Mouse (Mus musculus) liver, embryonic 11.5 days (tissue): ENCODE results near the gene Dscaml1. TPM values are rescaled to one million over a fixed set of nuclear protein-coding genes. Genes with fewer than 3 reads are reported as not detected.
A peak's percentile ranks its signal among the peaks of the same experiment; 100 is the strongest.
"Not testable (repeated sequence)": the region's sequence is repeated elsewhere in the genome, so short reads cannot be mapped to it uniquely, and the experiment has no call there.

Source experiments
- ATAC-seq: fragments of 200-750 bp; cut with Nextera tagmentation; replicated peaks from 2 replicates; pipeline ENCODE4 v1.8.0; 2017; ENCODE audit warnings: moderate number of reproducible peaks, mild to moderate bottlenecking, moderate TSS enrichment, moderate library complexity; ENCODE audit not compliant: low FRiP score
- DNase-seq: peaks from one replicate; pipeline ENCODE4 v3.0.0-alpha.2; 2017; ENCODE audit warnings: low spot score
- H3K27ac ChIP-seq: fragments of 300-500 bp; sonication (generic); 2 replicates; pipeline ENCODE4 v1.5.1; 2014; ENCODE audit warnings: mild to moderate bottlenecking, low read depth, low read length, control low read depth
- H3K27me3 ChIP-seq: fragments of 300-500 bp; sonication (generic); replicated peaks from 2 replicates; pipeline ENCODE4 v1.6.1; 2014; ENCODE audit warnings: low read length, mixed read lengths; ENCODE audit not compliant: control insufficient read depth, insufficient read depth
- H3K36me3 ChIP-seq: fragments of 300-500 bp; sonication (generic); 2 replicates; pipeline ENCODE4 v1.6.1; 2014; ENCODE audit warnings: mild to moderate bottlenecking, low read length, moderate library complexity, mixed read lengths; ENCODE audit not compliant: control insufficient read depth, insufficient read depth
- H3K4me1 ChIP-seq: fragments of 300-500 bp; sonication (generic); replicated peaks from 2 replicates; pipeline ENCODE4 v1.6.1; 2014; ENCODE audit warnings: low read length, mixed read lengths; ENCODE audit not compliant: control insufficient read depth, insufficient read depth
- H3K4me2 ChIP-seq: fragments of 300-500 bp; sonication (generic); 2 replicates; pipeline ENCODE4 v1.6.1; 2014; ENCODE audit warnings: mild to moderate bottlenecking, control low read depth, moderate library complexity
- H3K4me3 ChIP-seq: fragments of 300-500 bp; sonication (generic); 2 replicates; pipeline ENCODE4 v1.5.1; 2014; ENCODE audit warnings: low read depth, low read length, control low read depth
- H3K9ac ChIP-seq: fragments of 300-500 bp; sonication (generic); 2 replicates; pipeline ENCODE4 v1.6.1; 2014; ENCODE audit warnings: low read depth, low read length, control low read depth
- H3K9me3 ChIP-seq: fragments of 300-500 bp; sonication (generic); 2 replicates; pipeline ENCODE4 v1.6.1; 2016; ENCODE audit warnings: low read length, inconsistent platforms, mixed read lengths; ENCODE audit not compliant: control insufficient read depth
- WGBS: fragments of 180-500 bp; shearing (Covaris S2); extraction: QIAGEN DNeasy Blood & Tissue Kit; methylation state at CpG from one replicate; pipeline ENCODE4 v1.1.7; 2014; 5-methylcytosine and 5-hydroxymethylcytosine counted together
- polyA plus RNA-seq: library from polyadenylated mRNA; unstranded; fragments of >200 nt; fragmentation: Nextera tagmentation; extraction: Ambion mirVana; gene quantifications from 2 replicates; pipeline ENCODE4 v1.2.1, GENCODE M21; 2014

The Dscaml1 gene
- polyA plus RNA-seq, 1 experiment from 2014 or later = 0.27 TPM

GRCm38 (mm10) chr9:45768421-45768820 lies 342.0 kb downstream of the Dscaml1 start:
- ATAC-seq = no peak

DNA sequence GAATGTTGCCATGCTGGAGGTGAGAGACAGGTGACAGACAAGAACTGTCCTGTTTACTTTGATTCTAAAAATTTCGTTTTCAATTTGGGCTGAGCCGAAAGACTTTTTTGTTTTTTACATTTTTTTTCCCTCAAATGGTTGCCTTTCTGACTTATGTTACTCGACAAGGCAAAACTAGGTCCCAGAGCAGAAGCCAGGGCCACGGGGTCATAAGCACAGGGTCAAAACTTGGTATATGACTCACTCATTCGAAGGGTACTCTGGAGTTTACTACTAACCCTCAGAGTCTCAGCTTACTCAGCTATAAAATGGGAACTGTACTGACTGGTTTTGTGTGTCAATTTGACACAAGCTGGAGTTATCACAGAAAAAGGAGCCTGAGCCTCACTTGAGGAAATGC lies 343.2 kb downstream of the Dscaml1 start:
- no peak overlapping the region for H3K4me2 ChIP-seq
- no peaks in the 10 kb centered on the region for H3K27me3 ChIP-seq
- ATAC-seq (no peak), DNase-seq (no peak)
- 80% methylated on average over 5 of the region's 5 CpGs for WGBS
- no peaks in the 10 kb centered on the region for H3K4me1 ChIP-seq
- H3K4me3 ChIP-seq = no peak overlapping the region
- no peak overlapping the region for H3K9ac ChIP-seq
- H3K27ac ChIP-seq = no peak overlapping the region
- H3K36me3 ChIP-seq = peaks cover 5% of the 10 kb centered on the region
- no peaks in the 10 kb centered on the region for H3K9me3 ChIP-seq

More at GRCm38 (mm10) chr9:45768421-45768820, 342.0 kb downstream of the Dscaml1 start:
- H3K36me3 ChIP-seq = no peaks in the 10 kb centered on the region
- H3K4me1 ChIP-seq = no peaks in the 10 kb centered on the region
- no peak for DNase-seq
- no peak overlapping the region for H3K4me2 ChIP-seq
- no peak overlapping the region for H3K4me3 ChIP-seq
- H3K27me3 ChIP-seq = no peaks in the 10 kb centered on the region
- no peaks in the 10 kb centered on the region for H3K9me3 ChIP-seq
- H3K27ac ChIP-seq = no peak overlapping the region
- no peak overlapping the region for H3K9ac ChIP-seq
- 72% methylated on average over 18 of the region's 18 CpGs for WGBS

DNA sequence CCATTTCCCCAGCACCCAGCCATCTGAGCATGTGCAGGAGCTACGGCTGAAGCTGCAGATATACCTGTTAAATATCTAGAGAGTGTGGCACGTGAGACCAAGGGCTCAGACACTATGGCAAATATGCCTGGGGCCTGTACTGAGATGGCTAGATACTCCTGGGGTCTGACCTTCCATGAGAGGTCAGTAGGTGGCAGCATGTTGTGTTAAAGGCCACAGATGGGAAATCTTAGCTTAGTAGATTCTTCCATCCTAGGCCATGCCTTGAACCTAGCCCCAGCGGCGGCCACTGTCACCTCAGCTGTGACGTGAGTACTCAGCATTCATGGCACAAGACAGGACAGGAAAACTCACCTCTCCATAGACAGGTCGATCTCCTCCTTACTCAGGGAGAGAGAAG lies 347.7 kb downstream of the Dscaml1 start:
- Histone ChIP-seq H3K9ac (no peak overlapping the region), H3K4me1 (no peaks in the 10 kb centered on the region), H3K27me3 (no peaks in the 10 kb centered on the region), H3K4me3 (no peak overlapping the region), H3K36me3 (peaks cover 10% of the 10 kb centered on the region), H3K4me2 (no peak overlapping the region), H3K9me3 (no peaks in the 10 kb centered on the region), H3K27ac (no peak overlapping the region)
- no peak; the same call in 1 of the 2 replicates for ATAC-seq
- no peak for DNase-seq
- 80% methylated on average over 6 of the region's 6 CpGs for WGBS

DNA sequence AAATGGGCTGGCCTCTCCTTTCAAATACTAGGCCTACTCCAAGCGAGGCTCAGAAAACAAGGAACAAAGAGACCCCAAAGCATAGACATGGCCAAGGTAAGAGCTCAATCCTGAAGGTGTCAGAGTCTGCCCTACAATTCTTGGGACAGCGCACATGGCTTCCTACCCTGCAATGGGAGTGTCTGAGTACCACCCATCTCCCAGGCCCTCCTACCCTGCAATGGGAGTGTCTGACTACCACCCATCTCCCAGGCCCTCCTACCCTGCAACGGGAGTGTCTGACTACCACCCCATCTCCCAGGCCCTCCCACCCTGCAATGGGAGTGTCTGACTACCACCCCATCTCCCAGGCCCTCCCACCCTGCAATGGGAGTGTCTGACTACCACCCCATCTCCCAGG lies 349.7 kb downstream of the Dscaml1 start:
- not testable (repeated sequence) for H3K4me1 ChIP-seq, H3K27me3 ChIP-seq, H3K9me3 ChIP-seq, DNase-seq, ATAC-seq, H3K9ac ChIP-seq, H3K4me3 ChIP-seq, H3K27ac ChIP-seq, H3K4me2 ChIP-seq
- 76% methylated on average over 3 of the region's 3 CpGs for WGBS
- peaks cover 10% of the 10 kb centered on the region for H3K36me3 ChIP-seq

GRCm38 (mm10) chr9:45779201-45779600 lies 352.8 kb downstream of the Dscaml1 start:
- DNase-seq = no peak
- Histone ChIP-seq H3K4me1 (no peaks in the 10 kb centered on the region), H3K9ac (no peak overlapping the region), H3K4me2 (no peak overlapping the region), H3K27ac (no peak overlapping the region), H3K9me3 (no peaks in the 10 kb centered on the region), H3K27me3 (no peaks in the 10 kb centered on the region), H3K4me3 (no peak overlapping the region), H3K36me3 (peaks cover 5% of the 10 kb centered on the region)
- WGBS = 76% methylated on average over 6 of the region's 6 CpGs
- no peak for ATAC-seq

- H3K4me3 ChIP-seq = no peak overlapping the region
- H3K9me3 ChIP-seq = no peaks in the 10 kb centered on the region
- WGBS = 83% methylated on average over 12 of the region's 12 CpGs
- no peak overlapping the region for H3K4me2 ChIP-seq
- H3K27ac ChIP-seq = no peak overlapping the region
- H3K4me1 ChIP-seq = peaks cover 4% of the 10 kb centered on the region
- ATAC-seq (no peak), DNase-seq (no peak)
- H3K9ac ChIP-seq = no peak overlapping the region
- no peaks in the 10 kb centered on the region for H3K27me3 ChIP-seq
- no peaks in the 10 kb centered on the region for H3K36me3 ChIP-seq
Observed at GRCm38 (mm10) chr9:45783249-45784069, 357.0 kb downstream of the Dscaml1 start.

DNA sequence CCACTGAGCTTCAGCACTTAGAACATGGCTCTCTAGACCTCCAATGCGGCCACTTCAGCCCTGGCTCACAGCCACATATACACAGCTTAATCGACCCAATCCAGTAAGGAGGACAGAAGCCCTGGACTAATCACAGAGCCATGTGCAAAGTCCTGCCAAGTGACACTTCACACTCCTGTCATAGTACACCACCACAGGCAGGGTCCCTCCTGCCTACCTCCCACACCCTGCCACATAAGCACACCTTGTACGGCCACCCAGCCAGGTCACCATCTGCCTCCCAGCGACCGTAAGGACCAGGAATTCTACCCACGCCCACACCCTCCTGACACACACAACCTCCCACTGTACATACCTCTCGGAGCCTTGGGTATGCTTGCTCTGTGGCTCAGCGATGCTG lies 360.6 kb downstream of the Dscaml1 start:
- DNase-seq (no peak), ATAC-seq (no peak)
- Histone ChIP-seq H3K4me1 (peaks cover 4% of the 10 kb centered on the region), H3K27ac (no peak overlapping the region), H3K36me3 (no peaks in the 10 kb centered on the region; the same call in 1 of the 2 replicates), H3K27me3 (no peaks in the 10 kb centered on the region), H3K9me3 (no peaks in the 10 kb centered on the region), H3K4me2 (no peak overlapping the region), H3K9ac (no peak overlapping the region), H3K4me3 (no peak overlapping the region)
- WGBS = 91% methylated on average over 8 of the region's 8 CpGs

DNA sequence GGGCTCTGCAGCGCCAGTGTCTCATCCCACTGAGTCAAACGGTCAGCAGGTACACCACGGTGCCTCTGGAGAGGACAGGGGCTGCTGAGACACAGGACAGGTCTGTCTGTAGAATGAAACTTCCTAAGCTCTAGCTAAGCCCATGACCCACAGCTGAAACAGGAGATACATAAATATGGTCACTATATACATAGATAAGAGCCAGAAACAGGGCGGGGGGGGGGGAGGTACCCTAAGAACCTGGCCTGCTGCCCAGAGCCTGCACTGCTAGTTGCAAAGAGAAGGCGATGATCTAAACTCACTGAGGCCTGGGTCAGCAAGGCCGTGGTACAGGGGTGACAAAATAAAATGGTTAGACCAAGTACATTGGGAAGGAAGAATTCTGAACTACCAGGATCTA lies 361.1 kb downstream of the Dscaml1 start:
- H3K9me3 ChIP-seq = no peaks in the 10 kb centered on the region
- peaks cover 4% of the 10 kb centered on the region for H3K4me1 ChIP-seq
- no peak overlapping the region for H3K9ac ChIP-seq
- H3K27me3 ChIP-seq = no peaks in the 10 kb centered on the region
- no peak; the same call in 1 of the 2 replicates for ATAC-seq
- DNase-seq = no peak
- no peak overlapping the region for H3K27ac ChIP-seq
- H3K4me2 ChIP-seq = no peak overlapping the region
- no peaks in the 10 kb centered on the region; the same call in 1 of the 2 replicates for H3K36me3 ChIP-seq
- 75% methylated on average over 6 of the region's 6 CpGs for WGBS
- H3K4me3 ChIP-seq = no peak overlapping the region

GRCm38 (mm10) chr9:45788405-45788804 lies 362.0 kb downstream of the Dscaml1 start:
- H3K4me2 ChIP-seq = no peak overlapping the region

More at GRCm38 (mm10) chr9:45788405-45788804, 362.0 kb downstream of the Dscaml1 start:
- Histone ChIP-seq H3K4me3 (no peak overlapping the region), H3K9ac (no peak overlapping the region), H3K27ac (no peak overlapping the region), H3K36me3 (no peaks in the 10 kb centered on the region; the same call in 1 of the 2 replicates), H3K4me1 (peaks cover 4% of the 10 kb centered on the region), H3K9me3 (no peaks in the 10 kb centered on the region), H3K27me3 (no peaks in the 10 kb centered on the region)
- 46% methylated on average over 5 of the region's 5 CpGs for WGBS
- DNase-seq (no peak), ATAC-seq (peak; percentile 49)
